Mouse (Mus musculus): ENCODE measurements around the gene Polr1d. TPM values are rescaled to one million over a fixed set of nuclear protein-coding genes. Genes with fewer than 3 reads are reported as not detected.
A peak's percentile ranks its signal among the peaks of the same experiment; 100 is the strongest.

Gene Polr1d
- total RNA-seq, 1 experiment from 2014 or later: 63.5 TPM

DNA sequence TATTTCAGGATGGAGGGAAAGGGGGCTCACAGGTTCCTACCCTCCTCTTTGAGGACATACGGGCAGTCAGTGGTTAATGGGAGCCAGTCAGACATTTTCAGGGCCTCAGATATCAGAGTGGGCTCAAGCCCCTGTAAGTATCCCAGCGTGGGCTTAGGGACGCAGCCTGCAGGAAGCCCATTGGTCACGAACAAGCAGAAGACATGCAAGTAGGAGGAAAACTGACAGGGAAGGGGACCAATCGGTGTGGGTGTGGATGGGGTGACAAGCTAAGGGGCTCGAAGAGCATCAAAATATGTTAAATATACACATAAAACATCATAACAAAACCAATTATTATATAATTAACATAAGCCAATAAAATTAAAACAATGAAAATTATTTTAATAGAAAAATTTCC lies 22.5 kb upstream of the Polr1d start:
- ATAC-seq (ENCODE audit: extremely low read depth, insufficient number of reproducible peaks, low FRiP score, poor library complexity, severe bottlenecking): no peak

DNA sequence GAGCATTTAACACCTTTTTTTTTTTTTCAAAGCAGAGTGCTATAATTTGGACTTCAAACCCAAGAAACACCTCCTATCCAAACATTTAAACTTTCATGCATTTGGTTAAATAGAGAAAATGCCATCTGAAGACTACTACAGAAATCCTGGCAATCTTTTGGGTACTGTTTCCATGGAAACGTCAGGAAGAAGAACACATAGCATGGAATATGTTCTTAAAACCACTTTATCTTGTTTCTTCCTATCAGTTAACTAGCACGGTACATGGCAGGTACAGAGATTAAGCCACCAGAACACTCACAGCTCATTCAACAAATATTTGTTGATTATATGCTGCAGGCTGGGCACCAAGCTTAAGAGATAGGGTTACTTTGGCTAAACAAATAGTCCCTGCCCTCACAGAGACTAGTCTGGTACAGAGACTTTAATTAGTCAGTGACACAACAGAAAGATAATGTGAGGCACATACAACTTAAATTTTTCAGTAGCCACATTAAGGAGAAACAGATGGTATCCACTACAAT lies 22.0 kb upstream of the Polr1d start:
- ATAC-seq (ENCODE audit: extremely low read depth, insufficient number of reproducible peaks, low FRiP score, poor library complexity, severe bottlenecking): no peak

- no peak for ATAC-seq (ENCODE audit: extremely low read depth, insufficient number of reproducible peaks, low FRiP score, poor library complexity, severe bottlenecking)
Measured at GRCm38 (mm10) chr5:147055572-147056245, 21.1 kb upstream of the Polr1d start.

GRCm38 (mm10) chr5:147056712-147057290 lies 20.0 kb upstream of the Polr1d start:
- ATAC-seq (ENCODE audit: extremely low read depth, insufficient number of reproducible peaks, low FRiP score, poor library complexity, severe bottlenecking): no peak

GRCm38 (mm10) chr5:147057626-147058414 lies 19.0 kb upstream of the Polr1d start:
- ATAC-seq (ENCODE audit: extremely low read depth, insufficient number of reproducible peaks, low FRiP score, poor library complexity, severe bottlenecking): no peak

DNA sequence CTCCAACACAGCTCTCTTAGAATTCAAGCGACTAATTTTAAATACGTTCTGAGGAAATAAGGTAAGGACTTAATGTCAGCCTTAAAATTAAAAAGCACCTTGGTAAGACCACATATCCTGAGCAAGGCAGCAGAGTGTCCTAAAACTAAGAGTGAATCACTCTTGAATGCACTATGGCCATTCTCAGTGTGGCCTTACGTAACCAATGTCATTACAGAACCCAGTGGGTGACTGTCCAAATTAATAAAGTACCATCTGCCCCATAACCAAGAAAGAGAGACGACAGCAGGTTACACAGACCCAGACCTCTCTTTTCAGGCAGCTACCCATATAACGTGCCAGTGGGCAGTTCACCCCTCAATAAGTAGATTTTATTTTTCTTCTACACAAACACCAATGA lies 18.2 kb upstream of the Polr1d start:
- no peak for ATAC-seq (ENCODE audit: extremely low read depth, insufficient number of reproducible peaks, low FRiP score, poor library complexity, severe bottlenecking)

GRCm38 (mm10) chr5:147059319-147059718 lies 17.5 kb upstream of the Polr1d start:
- ATAC-seq (ENCODE audit: extremely low read depth, insufficient number of reproducible peaks, low FRiP score, poor library complexity, severe bottlenecking): peak; percentile 28; the same call in 1 of the 2 replicates

- ATAC-seq (ENCODE audit: extremely low read depth, insufficient number of reproducible peaks, low FRiP score, poor library complexity, severe bottlenecking): peak; percentile 92
Measured at GRCm38 (mm10) chr5:147060024-147060423, 16.8 kb upstream of the Polr1d start.

- ATAC-seq (ENCODE audit: extremely low read depth, insufficient number of reproducible peaks, low FRiP score, poor library complexity, severe bottlenecking): no peak; the same call in 1 of the 2 replicates
Measured at GRCm38 (mm10) chr5:147063215-147063661, 13.6 kb upstream of the Polr1d start.

DNA sequence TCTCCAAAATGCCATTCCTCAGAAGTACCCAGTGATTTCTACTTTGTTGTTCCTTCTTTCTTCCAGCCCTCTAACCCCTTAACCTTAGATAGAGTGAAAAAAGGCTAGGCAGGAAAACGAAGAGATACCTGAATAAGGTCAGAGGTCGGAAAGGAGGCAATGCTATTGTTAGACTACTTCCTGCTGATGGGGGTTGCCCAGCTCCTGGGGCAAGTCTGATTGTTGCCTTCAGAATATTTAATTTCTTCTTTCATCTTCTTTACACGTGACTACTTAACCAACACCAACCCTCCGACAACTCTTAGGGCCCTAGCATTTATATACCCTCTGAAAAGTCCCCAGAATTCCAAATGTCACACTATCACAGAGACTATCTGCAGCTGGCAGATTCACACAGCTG lies 10.7 kb upstream of the Polr1d start:
- ATAC-seq (ENCODE audit: extremely low read depth, insufficient number of reproducible peaks, low FRiP score, poor library complexity, severe bottlenecking): no peak

DNA sequence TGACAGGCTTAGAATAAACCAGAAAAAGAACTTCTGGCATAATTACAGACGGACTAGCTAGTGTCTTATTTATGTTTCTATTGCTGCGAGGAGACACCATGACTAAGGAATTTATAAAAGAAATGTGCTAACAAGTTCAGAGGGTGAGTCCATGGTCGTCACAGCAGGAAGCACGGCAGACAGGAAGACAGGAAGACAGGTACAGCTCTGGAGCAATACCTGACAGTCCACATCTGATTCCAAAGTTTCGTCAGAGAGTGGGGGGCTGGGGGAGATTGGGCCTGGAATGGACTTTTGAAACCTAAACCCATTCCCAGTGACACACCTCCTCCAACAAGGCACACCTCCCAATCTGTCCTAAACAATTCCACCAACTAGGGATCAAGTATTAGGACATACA lies 9.9 kb upstream of the Polr1d start:
- no peak for ATAC-seq (ENCODE audit: extremely low read depth, insufficient number of reproducible peaks, low FRiP score, poor library complexity, severe bottlenecking)

DNA sequence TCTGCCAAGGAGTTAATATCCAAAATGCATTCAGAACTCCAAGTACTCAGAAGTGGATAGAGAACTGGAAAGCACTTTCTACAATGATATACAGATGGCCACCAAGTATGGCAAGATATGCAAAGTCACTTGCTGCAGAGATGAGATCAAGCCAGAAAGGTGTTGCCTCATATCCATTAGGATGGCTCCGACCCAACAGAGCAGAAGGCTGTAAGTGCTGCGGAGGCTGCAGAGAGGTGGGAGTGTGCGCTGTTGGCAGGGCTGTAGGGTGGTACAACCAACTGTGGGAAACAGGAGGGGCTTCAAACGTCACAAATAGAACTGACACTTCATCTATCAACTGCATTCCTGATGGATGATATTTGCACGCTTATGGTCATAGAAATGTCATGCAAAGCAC lies 8.0 kb upstream of the Polr1d start:
- no peak for ATAC-seq (ENCODE audit: extremely low read depth, insufficient number of reproducible peaks, low FRiP score, poor library complexity, severe bottlenecking)

DNA sequence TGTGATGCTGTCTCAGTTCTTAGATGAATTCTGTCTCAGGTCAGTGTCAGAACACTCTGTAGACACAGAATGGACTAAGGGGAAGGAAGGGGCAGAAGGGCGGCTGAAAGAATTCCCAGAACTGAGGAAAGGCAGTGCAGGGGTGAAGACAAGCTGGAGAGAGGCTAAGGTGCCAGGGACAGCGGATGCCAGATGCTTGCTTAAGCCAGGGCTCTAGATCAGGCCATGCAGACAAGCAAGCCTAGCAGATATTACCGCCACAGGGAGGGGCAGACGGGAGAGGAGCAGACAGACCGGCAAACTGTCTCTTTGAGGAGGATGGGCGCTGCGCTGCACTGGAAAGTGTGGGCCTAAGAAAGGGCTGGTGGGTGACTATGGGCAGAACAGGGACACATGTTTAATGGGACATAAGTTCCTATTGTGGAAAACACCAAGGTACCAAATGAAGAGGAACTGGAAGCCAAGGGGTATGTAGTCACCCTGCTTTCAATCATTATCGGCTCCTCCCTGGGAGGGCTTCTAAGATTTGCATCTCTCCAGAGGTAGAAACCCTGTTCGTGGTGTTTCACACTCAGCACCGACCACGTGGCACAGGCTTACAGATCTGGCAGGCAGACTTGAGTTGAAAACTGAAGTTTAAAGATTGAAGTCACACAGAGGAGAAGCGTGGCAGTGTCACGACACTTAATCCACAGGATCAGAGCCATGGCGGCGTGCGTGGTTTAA lies 5.9 kb upstream of the Polr1d start:
- no peak for ATAC-seq (ENCODE audit: extremely low read depth, insufficient number of reproducible peaks, low FRiP score, poor library complexity, severe bottlenecking)

DNA sequence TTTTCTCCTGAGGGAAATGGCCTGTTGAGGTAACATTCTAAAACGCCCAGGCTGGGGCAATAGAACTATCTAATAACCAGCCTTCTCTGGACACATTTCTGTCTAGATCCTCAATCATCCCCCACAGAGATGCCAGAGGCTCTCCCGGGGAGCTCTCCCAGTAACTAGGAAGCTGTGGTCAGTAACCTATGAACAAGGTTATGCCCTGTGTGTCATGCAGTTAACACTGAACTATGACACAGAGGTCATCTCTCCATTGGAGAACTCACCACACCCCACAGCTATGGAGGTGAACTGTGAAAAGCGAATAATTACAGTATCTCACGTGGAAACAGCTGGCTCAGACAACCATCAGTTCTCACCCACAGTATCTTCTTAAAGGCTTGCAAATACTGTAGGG lies 5.0 kb upstream of the Polr1d start:
- no peak for ATAC-seq (ENCODE audit: extremely low read depth, insufficient number of reproducible peaks, low FRiP score, poor library complexity, severe bottlenecking)

- no peak for ATAC-seq (ENCODE audit: extremely low read depth, insufficient number of reproducible peaks, low FRiP score, poor library complexity, severe bottlenecking)
Measured at GRCm38 (mm10) chr5:147073805-147074204, 3.0 kb upstream of the Polr1d start.

- no peak for ATAC-seq (ENCODE audit: extremely low read depth, insufficient number of reproducible peaks, low FRiP score, poor library complexity, severe bottlenecking)
Measured at GRCm38 (mm10) chr5:147075103-147076025, 1.5 kb upstream of the Polr1d start.

DNA sequence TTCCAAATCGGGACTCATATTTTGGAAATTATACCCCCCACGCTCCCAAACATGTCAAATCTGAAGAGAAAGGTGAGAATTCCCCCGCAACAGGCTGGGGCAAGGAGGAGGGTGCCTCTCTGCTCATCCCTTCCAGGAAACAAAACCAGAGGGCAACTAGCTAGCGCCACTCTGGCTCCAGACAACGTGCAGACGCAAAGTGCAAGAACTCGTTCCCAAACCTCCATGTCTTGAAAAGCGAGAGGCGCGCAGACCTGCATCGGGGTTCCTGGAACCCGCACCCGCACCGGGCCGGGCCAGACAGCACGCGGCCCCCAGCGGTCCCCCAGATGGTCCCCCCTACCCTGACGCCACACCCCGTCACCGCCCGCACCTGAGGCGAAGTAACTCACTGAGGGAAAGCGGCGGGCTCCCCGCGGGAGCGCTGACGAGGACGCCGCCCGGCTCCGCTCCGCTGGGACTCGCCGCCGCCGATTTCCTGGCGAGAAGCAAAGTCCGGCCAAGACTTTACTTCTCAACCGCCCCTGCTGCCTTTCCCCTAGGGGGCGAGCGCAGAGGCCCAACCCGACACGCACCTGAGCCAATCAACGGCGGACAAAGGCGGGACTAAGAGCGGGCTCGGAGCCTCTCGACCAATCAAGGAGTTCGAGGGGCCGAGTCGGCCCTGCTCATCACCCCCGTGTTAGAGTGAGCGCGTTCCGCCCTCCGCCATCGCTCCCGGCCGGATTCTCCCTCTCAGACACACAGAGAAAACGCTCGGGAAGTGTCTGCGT lies 638 bp upstream of the Polr1d start, which contains the start of gene Lnx2:
Gene Lnx2, minus strand, starts transcription at position 561 of the 773 bp plus-strand sequence.
- peak; percentile 94 for ATAC-seq (ENCODE audit: extremely low read depth, insufficient number of reproducible peaks, low FRiP score, poor library complexity, severe bottlenecking)
